Mouse (Mus musculus) kidney, adult 9 months (tissue): ENCODE data around the gene Rhox2b.
"Not testable (repeated sequence)": the region's sequence is repeated elsewhere in the genome, so short reads cannot be mapped to it uniquely, and the experiment has no call there.

Experiments used
- DNase-seq: peaks from one replicate; pipeline ENCODE4 v3.0.0; 2022

Gene Rhox2b

DNA sequence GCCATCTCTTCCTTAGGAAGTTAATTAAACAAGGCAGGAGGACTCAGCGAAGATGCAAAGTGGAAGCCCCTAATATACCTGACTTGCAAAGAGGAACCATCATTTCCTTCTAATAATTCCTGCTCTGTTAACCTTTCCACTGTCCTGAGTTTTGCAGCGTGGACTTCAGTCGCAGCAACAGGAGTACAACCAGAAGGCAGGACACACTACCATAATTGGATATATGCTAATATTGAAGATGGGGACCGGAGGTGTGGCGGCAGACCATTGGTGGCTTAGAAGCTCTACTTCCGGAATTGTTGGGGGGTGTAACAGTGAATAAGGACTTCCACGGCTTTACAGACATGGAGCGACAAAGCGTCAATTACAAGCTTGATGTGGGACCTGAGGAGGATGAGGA lies at the start of gene Rhox2b:
Gene Rhox2b (plus strand): TSS at position 301 of the 400 bp plus-strand sequence.
- not testable (repeated sequence) for DNase-seq

DNA sequence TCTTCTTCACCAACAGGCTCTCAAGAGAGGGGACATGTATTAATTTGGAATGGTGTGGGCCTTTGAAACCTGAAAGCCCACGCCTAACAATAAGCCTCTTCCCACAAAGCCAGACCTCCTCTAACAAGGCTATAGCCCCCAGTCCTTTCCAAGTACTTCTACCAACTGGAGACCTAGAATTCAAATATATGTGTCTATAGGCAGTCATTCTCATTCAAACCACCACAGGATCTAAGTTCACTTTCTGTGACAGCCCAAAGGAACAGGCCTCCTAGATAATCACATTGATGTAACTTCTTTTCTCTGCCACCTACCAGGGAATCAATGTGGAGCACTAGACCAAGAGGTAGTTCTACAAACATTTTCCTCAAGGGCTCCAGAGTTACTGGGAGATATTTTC lies 32.1 kb upstream of the Rhox2b start, which contains the start of gene Rhox3a2:
Gene Rhox3a2 (plus strand): TSS at position 301 of the 400 bp plus-strand sequence.
- DNase-seq, result not testable (repeated sequence)

DNA sequence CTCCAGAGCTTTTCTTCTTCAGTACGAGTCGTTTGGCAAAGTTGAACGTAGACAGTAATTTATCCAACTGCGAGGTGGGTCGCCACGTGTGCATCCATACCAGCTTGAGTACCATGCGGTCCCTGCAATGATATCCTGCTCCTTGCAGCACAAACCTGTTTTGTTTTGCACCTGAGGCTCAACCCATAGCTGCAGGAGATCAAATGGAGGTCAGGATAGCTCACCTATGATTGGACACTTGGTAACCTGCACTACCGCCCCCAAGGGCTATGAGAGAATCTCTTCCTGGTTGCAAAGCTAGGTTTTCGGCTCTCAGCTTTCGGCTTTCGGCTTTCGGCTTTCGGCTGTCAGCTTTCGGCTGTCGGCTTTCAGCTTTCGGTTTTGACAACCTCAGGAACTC lies 21.3 kb upstream of the Rhox2b start, which contains the start of gene Rhox4a2:
Gene Rhox4a2 (plus strand): TSS at position 301 of the 400 bp plus-strand sequence.
- not testable (repeated sequence) for DNase-seq

- not testable (repeated sequence) for DNase-seq
Measured at GRCm38 (mm10) chrX:37432194-37432593, 20.3 kb downstream of the Rhox2b start, which contains the start of gene Rhox4b. Rhox4b (plus strand) TSS chrX:37432494.

DNA sequence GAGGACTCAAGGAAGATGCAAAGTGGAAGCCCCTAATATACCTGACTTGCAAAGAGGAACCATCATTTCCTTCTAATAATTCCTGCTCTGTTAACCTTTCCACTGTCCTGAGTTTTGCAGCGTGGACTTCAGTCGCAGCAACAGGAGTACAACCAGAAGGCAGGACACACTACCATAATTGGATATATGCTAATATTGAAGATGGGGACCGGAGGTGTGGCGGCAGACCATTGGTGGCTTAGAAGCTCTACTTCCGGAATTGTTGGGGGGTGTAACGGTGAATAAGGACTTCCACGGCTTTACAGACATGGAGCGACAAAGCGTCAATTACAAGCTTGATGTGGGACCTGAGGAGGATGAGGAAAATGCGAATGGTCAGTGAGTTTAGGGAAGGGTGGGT lies 41.5 kb downstream of the Rhox2b start, which contains the start of gene Rhox2c:
Gene Rhox2c (plus strand): TSS at position 301 of the 400 bp plus-strand sequence.
- DNase-seq, result not testable (repeated sequence)

GRCm38 (mm10) chrX:37458285-37458684 lies 46.4 kb downstream of the Rhox2b start, which contains the start of gene Rhox3c:
Rhox3c (plus strand) TSS chrX:37458585.
- not testable (repeated sequence) for DNase-seq
